Mouse (Mus musculus): Measurements from ENCODE around the gene Plpp4.

Plpp4 gene

GRCm38 (mm10) chr7:129256621-129257373, at the start of gene Plpp4:
Gene Plpp4, plus strand, starts transcription at chr7:129257031.
- peak; percentile 22 to 59 for DNase-seq (ENCODE audit: low spot score in 2 of 2)

- DNase-seq (ENCODE audit: low spot score in 2 of 2), result peak in 1 of 2 experiments; percentile 58
These were observed 40.8 kb upstream of the Plpp4 start for GRCm38 (mm10) chr7:129215926-129216543.

GRCm38 (mm10) chr7:129216547-129217195, 40.2 kb upstream of the Plpp4 start:
- DNase-seq (ENCODE audit: low spot score in 2 of 2), result no peak

- DNase-seq (ENCODE audit: low spot score in 2 of 2), result no peak
These were observed 35.9 kb upstream of the Plpp4 start for GRCm38 (mm10) chr7:129220948-129221347.

- no peak for DNase-seq (ENCODE audit: low spot score in 2 of 2)
These were observed 35.2 kb upstream of the Plpp4 start for GRCm38 (mm10) chr7:129221649-129222048.

GRCm38 (mm10) chr7:129235410-129235809, 21.4 kb upstream of the Plpp4 start:
- DNase-seq (ENCODE audit: low spot score in 2 of 2), result no peak

GRCm38 (mm10) chr7:129235995-129236394, 20.8 kb upstream of the Plpp4 start:
- DNase-seq (ENCODE audit: low spot score in 2 of 2), result no peak

- DNase-seq (ENCODE audit: low spot score in 2 of 2), result peak in 1 of 2 experiments; percentile 35
These were observed 5.8 kb upstream of the Plpp4 start for GRCm38 (mm10) chr7:129250981-129251380.

- peak in 1 of 2 experiments; percentile 41 for DNase-seq (ENCODE audit: low spot score in 2 of 2)
These were observed 3.4 kb upstream of the Plpp4 start for GRCm38 (mm10) chr7:129253406-129253805.

- no peak for DNase-seq (ENCODE audit: low spot score in 2 of 2)
These were observed 2.7 kb upstream of the Plpp4 start for GRCm38 (mm10) chr7:129254126-129254525.

GRCm38 (mm10) chr7:129255406-129255805, 1.4 kb upstream of the Plpp4 start:
- peak in 1 of 2 experiments; percentile 45 for DNase-seq (ENCODE audit: low spot score in 2 of 2)

GRCm38 (mm10) chr7:129257374-129258018, 665 bp downstream of the Plpp4 start:
- peak in 1 of 2 experiments; percentile 47 for DNase-seq (ENCODE audit: low spot score in 2 of 2)

GRCm38 (mm10) chr7:129258331-129258730, 1.5 kb downstream of the Plpp4 start:
- peak in 1 of 2 experiments; percentile 45 for DNase-seq (ENCODE audit: low spot score in 2 of 2)

- DNase-seq (ENCODE audit: low spot score in 2 of 2), result peak in 1 of 2 experiments; percentile 33
These were observed 2.4 kb downstream of the Plpp4 start for GRCm38 (mm10) chr7:129259195-129259594.

- DNase-seq (ENCODE audit: low spot score in 2 of 2), result no peak
These were observed 17.0 kb downstream of the Plpp4 start for GRCm38 (mm10) chr7:129273867-129274266.

- DNase-seq (ENCODE audit: low spot score in 2 of 2), result peak in 1 of 2 experiments; percentile 42
These were observed 17.9 kb downstream of the Plpp4 start for GRCm38 (mm10) chr7:129274726-129275125.

GRCm38 (mm10) chr7:129277751-129278150, 20.9 kb downstream of the Plpp4 start:
- peak in 1 of 2 experiments; percentile 49 for DNase-seq (ENCODE audit: low spot score in 2 of 2)

- no peak for DNase-seq (ENCODE audit: low spot score in 2 of 2)
These were observed 22.0 kb downstream of the Plpp4 start for GRCm38 (mm10) chr7:129278801-129279200.

- DNase-seq (ENCODE audit: low spot score in 2 of 2), result peak in 1 of 2 experiments; percentile 14
These were observed 22.4 kb downstream of the Plpp4 start for GRCm38 (mm10) chr7:129279261-129279660.

- DNase-seq (ENCODE audit: low spot score in 2 of 2), result no peak
These were observed 25.1 kb downstream of the Plpp4 start for GRCm38 (mm10) chr7:129281966-129282365.

- DNase-seq (ENCODE audit: low spot score in 2 of 2), result no peak
These were observed 28.5 kb downstream of the Plpp4 start for GRCm38 (mm10) chr7:129285186-129285868.
